In genomic region chr10:59514739-59515464, GRCm38 (mm10) we compare ENCODE assay signal across 19 mouse cellular contexts.
DNase-seq lines count a peak whose midpoint lies in the region; ATAC-seq and TF ChIP-seq lines count a peak whose summit lies in the region.
"Had no signal": no experiment of that assay in that cellular context is flagged by ENCODE, and none has a peak within 500 bp of the region (broad histone marks: within the 10 kb centered on the region; RNA-seq: fewer than 3 reads in every experiment).

No protein-coding gene starts in this region.

- peaks cover 35% of the 10 kb centered on the region for H3K4me1 ChIP-seq in kidney, embryonic 15.5 days

- WGBS in kidney, embryonic 15.5 days = 69% methylated on average over 15 of the region's 15 CpGs

- H3K4me2 ChIP-seq in kidney, embryonic 15.5 days = no peak overlapping the region
- H3K4me2 ChIP-seq: hindbrain, embryonic 15.5 days; intestine, embryonic 15.5 days; liver, embryonic 11.5 days; neural tube, embryonic 12.5 days had no signal

- no peaks in the 10 kb centered on the region for H3K9me3 ChIP-seq in kidney, embryonic 15.5 days (replicated peaks)
- H3K9me3 ChIP-seq: G1E; hindbrain, embryonic 15.5 days; intestine, embryonic 15.5 days; limb, embryonic 10.5 days; neural tube, embryonic 12.5 days had no signal

- no peaks in the 10 kb centered on the region for H3K36me3 ChIP-seq in kidney, embryonic 15.5 days
- H3K36me3 ChIP-seq: hindbrain, embryonic 15.5 days; intestine, embryonic 15.5 days; limb, embryonic 10.5 days; neural tube, embryonic 12.5 days had no signal

- peak overlapping the region; percentile 42; the same call in 1 of the 2 replicates for H3K27ac ChIP-seq in kidney, embryonic 15.5 days
- H3K27ac ChIP-seq in layer of hippocampus, adult 2 months = no peak overlapping the region
- H3K27ac ChIP-seq: hindbrain, embryonic 15.5 days; intestine, embryonic 15.5 days; left cerebral cortex, adult 2 months; neural tube, embryonic 12.5 days had no signal

- H3K4me3 ChIP-seq in kidney, embryonic 15.5 days (replicated peaks) = no peak overlapping the region
- H3K4me3 ChIP-seq in layer of hippocampus, adult 2 months = no peak overlapping the region
- H3K4me3 ChIP-seq: hindbrain, embryonic 15.5 days; intestine, embryonic 15.5 days; left cerebral cortex, adult 2 months; limb, embryonic 10.5 days; neural tube, embryonic 12.5 days had no signal

- no peak for TF ChIP-seq CTCF in layer of hippocampus, adult 2 months (conservative IDR thresholded peaks at IDR 0.05)

- H3K27me3 ChIP-seq in kidney, embryonic 15.5 days = no peaks in the 10 kb centered on the region
- H3K27me3 ChIP-seq: hindbrain, embryonic 15.5 days; intestine, embryonic 15.5 days; neural tube, embryonic 12.5 days had no signal

- no peak overlapping the region for H3K9ac ChIP-seq in kidney, embryonic 15.5 days
- H3K9ac ChIP-seq: hindbrain, embryonic 15.5 days; intestine, embryonic 15.5 days; neural tube, embryonic 12.5 days had no signal

- DNase-seq in kidney, postnatal 36 days = no peak
- peak; percentile 62 for DNase-seq in lung, postnatal 10 days
- DNase-seq in lung, adult 18-20 months = no peak
- DNase-seq in NIH3T3 (ENCODE audit: low read depth) (peak; percentile 52), liver (no peak)
- DNase-seq in layer of hippocampus, adult 2 months (ENCODE audit: low spot score in 2 of 2) = no peak
- DNase-seq: cerebellum, adult 8-10 months; gastrocnemius, postnatal 10 days; heart, postnatal 36 days; kidney, postnatal 25 days; layer of hippocampus, adult 9-11 months had no signal

- ATAC-seq in kidney, embryonic 15.5 days (replicated peaks; ENCODE audit: low FRiP score) = peak; percentile 42; the same call in 1 of the 2 replicates
- ATAC-seq: intestine, embryonic 15.5 days had no signal

Comparison
In these comparisons a context has a peak if more than half of its experiments do, and no peak if none do; other contexts are left out.
1. DNase-seq: peak in lung, postnatal 10 days (single experiment) and NIH3T3 (single experiment); none in kidney, postnatal 36 days (0 of 2), lung, adult 18-20 months (0 of 2), layer of hippocampus, adult 2 months (0 of 2) and liver (single experiment).